Mouse (Mus musculus) liver, embryonic 14.5 days (tissue): ENCODE measurements at regions not wholly inside any gene's neighbourhood (a gene's known extent, or its start where the extent isn't known, plus 50 kb on each side); places are given as distances from the start of the nearest gene placed in this dataset.

Source experiments
- ATAC-seq: fragments of 200-750 bp; cut with Nextera tagmentation; 2 replicates; pipeline ENCODE4 v1.8.0; 2017; ENCODE audit warnings: moderate number of reproducible peaks, mild to moderate bottlenecking, moderate library complexity; ENCODE audit not compliant: insufficient read depth
- DNase-seq, 3 experiments: peaks; one replicate each; pipeline ENCODE4 v3.0.0-alpha.2; 2012 to 2013; ENCODE audit warnings: low read depth in 3 of 3, low spot score in 3 of 3
- H3K27ac ChIP-seq: fragments of 300-500 bp; sonication (generic); 2 replicates; pipeline ENCODE4 v1.5.1; 2014; ENCODE audit warnings: moderate library complexity, mild to moderate bottlenecking, control low read depth, inconsistent platforms
- H3K27me3 ChIP-seq: fragments of 300-500 bp; sonication (generic); 2 replicates; pipeline ENCODE4 v1.6.1; 2014; ENCODE audit warnings: mild to moderate bottlenecking, low read length, moderate library complexity; ENCODE audit not compliant: control insufficient read depth, insufficient read depth
- H3K36me3 ChIP-seq: fragments of 300-500 bp; sonication (generic); replicated peaks from 2 replicates; pipeline ENCODE4 v1.6.1; 2014; ENCODE audit warnings: low read depth; ENCODE audit not compliant: control insufficient read depth, insufficient read depth
- H3K4me1 ChIP-seq, 2 experiments: fragments of 200-500 bp in 1 of 2; fragments of 300-500 bp in 1 of 2; sonication (generic) in 1 of 2; replicated peaks; 2 replicates each; pipeline ENCODE4 v1.6.1; 2012 to 2014; ENCODE audit warnings: antibody characterized with exemption in 1 of 2, inconsistent platforms in 1 of 2, low read length in 1 of 2; ENCODE audit not compliant: control insufficient read depth in 2 of 2, insufficient read depth in 2 of 2
- H3K4me2 ChIP-seq: fragments of 300-500 bp; sonication (generic); 2 replicates; pipeline ENCODE4 v1.6.1; 2014; ENCODE audit warnings: low read depth, mild to moderate bottlenecking, control low read depth, moderate library complexity
- H3K4me3 ChIP-seq, 2 experiments: fragments of 200-500 bp in 1 of 2; fragments of 300-500 bp in 1 of 2; sonication (generic) in 1 of 2; 2 replicates each; pipeline ENCODE4 v1.5.1; 2012 to 2014; ENCODE audit warnings: low read depth in 2 of 2, low read length in 2 of 2, mild to moderate bottlenecking in 2 of 2, control low read depth in 1 of 2, inconsistent platforms in 1 of 2, moderate library complexity in 1 of 2; ENCODE audit not compliant: insufficient read depth in 1 of 2
- H3K9ac ChIP-seq: fragments of 300-500 bp; sonication (generic); replicated peaks from 2 replicates; pipeline ENCODE4 v1.6.1; 2014; ENCODE audit warnings: mild to moderate bottlenecking, control low read depth, moderate library complexity
- H3K9me3 ChIP-seq: fragments of 300-500 bp; sonication (generic); 2 replicates; pipeline ENCODE4 v1.6.1; 2016; ENCODE audit warnings: low read length, mixed read lengths; ENCODE audit not compliant: control insufficient read depth
- CTCF ChIP-seq: IDR thresholded peaks from 2 replicates; pipeline ENCODE4 v1.5.1; 2016; ENCODE audit warnings: antibody characterized with exemption, low read depth, control low read depth
- EP300 ChIP-seq: IDR thresholded peaks from 2 replicates; pipeline ENCODE4 v1.6.1; 2016; ENCODE audit warnings: antibody characterized with exemption, low read depth
- WGBS: fragments of 180-500 bp; shearing (Covaris S2); extraction: QIAGEN DNeasy Blood & Tissue Kit; methylation state at CpG from one replicate; pipeline ENCODE4 v1.1.7; 2014; ENCODE audit not compliant: insufficient replicate concordance; 5-methylcytosine and 5-hydroxymethylcytosine counted together

GRCm38 (mm10) chr8:93750921-93751320, 58.8 kb upstream of the Gnao1 start:
- H3K27ac ChIP-seq: no peak overlapping the region
- H3K36me3 ChIP-seq: no peaks in the 10 kb centered on the region
- H3K4me2 ChIP-seq: no peak overlapping the region
- H3K9me3 ChIP-seq: no peaks in the 10 kb centered on the region
- DNase-seq (no peak), ATAC-seq (no peak)
- no peak overlapping the region for H3K9ac ChIP-seq
- no peaks in the 10 kb centered on the region for H3K27me3 ChIP-seq
- no peak for TF ChIP-seq CTCF
- TF ChIP-seq EP300: no peak
- no peaks in the 10 kb centered on the region for H3K4me1 ChIP-seq
- H3K4me3 ChIP-seq: no peak overlapping the region
- WGBS: 58% methylated on average over 2 of the region's 2 CpGs

GRCm38 (mm10) chr8:93755981-93756380, 53.8 kb upstream of the Gnao1 start:
- Histone ChIP-seq H3K9ac (no peak overlapping the region), H3K36me3 (no peaks in the 10 kb centered on the region), H3K27me3 (no peaks in the 10 kb centered on the region), H3K4me3 (no peak overlapping the region), H3K4me2 (no peak overlapping the region), H3K9me3 (no peaks in the 10 kb centered on the region), H3K27ac (no peak overlapping the region), H3K4me1 (no peaks in the 10 kb centered on the region)
- ATAC-seq: no peak
- TF ChIP-seq CTCF (no peak), EP300 (no peak)
- DNase-seq: no peak
- 60% methylated on average over 4 of the region's 4 CpGs for WGBS
